Mouse (Mus musculus) hindbrain, embryonic 11.5 days (tissue): ENCODE measurements around the gene Zfpl1. TPM values are rescaled to one million over a fixed set of nuclear protein-coding genes. Genes with fewer than 3 reads are reported as not detected.
A peak's percentile ranks its signal among the peaks of the same experiment; 100 is the strongest.

ENCODE experiments used
- ATAC-seq: fragments of 200-750 bp; cut with Nextera tagmentation; 2 replicates; pipeline ENCODE4 v1.8.0; 2017; ENCODE audit warnings: mild to moderate bottlenecking, moderate TSS enrichment, moderate library complexity; ENCODE audit not compliant: low FRiP score
- DNase-seq: peaks from one replicate; pipeline ENCODE4 v3.0.0-alpha.2; 2015; ENCODE audit warnings: low spot score
- H3K27ac ChIP-seq: fragments of 300-500 bp; sonication (generic); 2 replicates; pipeline ENCODE4 v1.5.1; 2014; ENCODE audit warnings: mild to moderate bottlenecking, low read depth, low read length
- H3K27me3 ChIP-seq: fragments of 300-500 bp; sonication (generic); 2 replicates; pipeline ENCODE4 v1.6.1; 2014; ENCODE audit warnings: mild to moderate bottlenecking, low read length, moderate library complexity, mixed read lengths; ENCODE audit not compliant: control insufficient read depth, insufficient read depth
- H3K36me3 ChIP-seq: fragments of 300-500 bp; sonication (generic); 2 replicates; pipeline ENCODE4 v1.6.1; 2014; ENCODE audit warnings: mild to moderate bottlenecking, low read length, moderate library complexity, mixed read lengths; ENCODE audit not compliant: control insufficient read depth, insufficient read depth
- H3K4me1 ChIP-seq: fragments of 300-500 bp; sonication (generic); replicated peaks from 2 replicates; pipeline ENCODE4 v1.6.1; 2014; ENCODE audit warnings: low read length, mixed read lengths; ENCODE audit not compliant: control insufficient read depth, insufficient read depth
- H3K4me2 ChIP-seq: fragments of 300-500 bp; sonication (generic); replicated peaks from 2 replicates; pipeline ENCODE4 v1.6.1; 2014; ENCODE audit warnings: mild to moderate bottlenecking, low read depth, low read length
- H3K4me3 ChIP-seq: fragments of 300-500 bp; sonication (generic); 2 replicates; pipeline ENCODE4 v1.5.1; 2014; ENCODE audit warnings: low read depth, low read length
- H3K9ac ChIP-seq: fragments of 300-500 bp; sonication (generic); 2 replicates; pipeline ENCODE4 v1.6.1; 2014; ENCODE audit warnings: low read depth, low read length
- H3K9me3 ChIP-seq: fragments of 300-500 bp; sonication (generic); 2 replicates; pipeline ENCODE4 v1.6.1; 2016; ENCODE audit warnings: low read length; ENCODE audit not compliant: control insufficient read depth
- WGBS: fragments of 180-500 bp; shearing (Covaris S2); extraction: QIAGEN DNeasy Blood & Tissue Kit; methylation state at CpG from one replicate; pipeline ENCODE4 v1.1.7; 2014; 5-methylcytosine and 5-hydroxymethylcytosine counted together
- polyA plus RNA-seq: library from polyadenylated mRNA; unstranded; fragments of >200 nt; fragmentation: Nextera tagmentation; extraction: Ambion mirVana; gene quantifications from 2 replicates; pipeline ENCODE4 v1.2.1, GENCODE M21; 2014

The Zfpl1 gene
- polyA plus RNA-seq, 1 experiment from 2014 or later: 77.8 TPM

DNA sequence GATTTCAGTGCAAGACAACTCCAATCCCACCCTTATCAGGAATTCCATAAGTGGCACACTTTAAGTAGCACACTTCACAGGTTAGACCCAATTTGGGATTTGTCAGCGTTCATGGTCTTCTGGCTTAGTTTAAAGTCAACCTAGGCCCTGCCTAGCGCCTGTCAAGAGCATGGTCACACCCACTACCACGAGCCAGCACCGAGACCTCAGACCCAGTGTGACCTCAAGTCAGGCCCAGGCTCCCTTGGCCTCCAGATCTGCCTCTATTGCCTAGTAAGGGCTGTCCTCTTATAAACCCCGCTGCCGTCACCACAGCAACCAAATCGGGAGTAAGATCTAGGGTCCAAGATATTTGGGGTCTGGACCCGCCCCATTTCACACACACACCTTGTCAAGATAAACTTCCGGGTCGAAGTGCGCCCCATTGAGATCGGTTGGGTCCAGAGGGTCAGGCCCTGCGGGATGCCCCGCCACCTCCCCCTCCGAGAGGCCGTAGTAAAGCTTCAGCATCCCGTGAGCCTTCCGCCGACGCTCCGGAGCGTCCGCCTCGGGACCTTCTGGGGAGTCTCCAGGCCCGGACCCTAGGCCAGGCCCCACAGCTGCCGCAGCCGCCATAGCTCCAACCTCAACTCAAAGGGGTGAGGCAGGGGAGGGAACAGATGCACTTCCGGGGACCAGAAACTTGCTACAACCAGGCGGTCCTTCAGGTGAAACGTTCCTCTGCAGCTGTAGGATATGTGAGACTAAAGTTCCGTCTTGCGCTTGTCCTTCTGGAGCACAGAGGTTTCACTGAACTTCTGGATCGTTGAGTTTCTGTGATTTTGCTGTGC is 8.0 kb downstream of the Zfpl1 start, which contains the start of gene Vps51:
Vps51 (minus strand) TSS at position 668 of the 830 bp plus-strand sequence.
- H3K4me3 ChIP-seq: peak within 1 kb of the TSS; percentile 48
- ATAC-seq (peak; percentile 80), DNase-seq (peak; percentile 88)
- H3K9ac ChIP-seq: peak within 1 kb of the TSS; percentile 60
- H3K27me3 ChIP-seq: no peaks in the 10 kb centered on the region
- H3K9me3 ChIP-seq: no peaks in the 10 kb centered on the region
- H3K36me3 ChIP-seq: no peaks in the 10 kb centered on the region
- peaks cover 5% of the 10 kb centered on the region; the same call in 1 of the 2 replicates for H3K4me1 ChIP-seq
- H3K27ac ChIP-seq: peak within 1 kb of the TSS; percentile 60; the same call in 1 of the 2 replicates
- peak within 1 kb of the TSS; percentile 83 for H3K4me2 ChIP-seq
- WGBS: 1% methylated on average over 33 of the region's 33 CpGs

DNA sequence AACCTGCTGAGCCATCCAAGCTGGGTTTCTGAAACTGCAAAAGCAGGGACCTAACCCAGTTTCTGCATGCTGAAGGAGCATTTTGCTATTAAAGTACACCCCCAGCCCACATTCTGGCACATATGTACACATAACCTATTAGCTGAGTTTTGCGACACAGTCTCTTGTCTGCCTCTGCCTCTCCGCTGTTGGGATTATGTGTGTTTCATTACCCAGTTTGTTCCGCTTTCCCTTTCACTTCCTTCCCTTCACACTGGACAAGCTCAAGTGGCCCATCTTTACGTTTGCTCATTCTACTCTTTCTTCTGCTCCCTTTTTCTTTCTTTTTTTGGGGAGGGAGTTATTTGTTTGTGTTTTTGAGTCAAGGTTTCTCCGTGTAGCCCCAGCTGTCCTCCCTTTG is 10.9 kb downstream of the Zfpl1 start:
- Histone ChIP-seq H3K27ac (no peak overlapping the region), H3K36me3 (0 out of 2 replicates have a peak, but pooled peaks cover 5% of the 10 kb centered on the region), H3K4me1 (peaks cover 5% of the 10 kb centered on the region; the same call in 1 of the 2 replicates), H3K9ac (no peak overlapping the region), H3K27me3 (no peaks in the 10 kb centered on the region), H3K4me3 (no peak overlapping the region), H3K4me2 (no peak overlapping the region), H3K9me3 (no peaks in the 10 kb centered on the region)
- WGBS: 97% methylated on average over 5 of the region's 5 CpGs
- ATAC-seq (no peak), DNase-seq (no peak)

GRCm38 (mm10) chr19:6071261-6071660 is 13.5 kb downstream of the Zfpl1 start:
- DNase-seq (no peak), ATAC-seq (no peak)
- Histone ChIP-seq H3K4me1 (peaks cover 10% of the 10 kb centered on the region), H3K9me3 (no peaks in the 10 kb centered on the region), H3K27ac (no peak overlapping the region), H3K9ac (no peak overlapping the region), H3K4me2 (no peak overlapping the region), H3K27me3 (no peaks in the 10 kb centered on the region), H3K36me3 (0 out of 2 replicates have a peak, but pooled peaks cover 5% of the 10 kb centered on the region), H3K4me3 (no peak overlapping the region)
- WGBS: 94% methylated on average over 19 of the region's 19 CpGs

GRCm38 (mm10) chr19:6070571-6071250 is 14.0 kb downstream of the Zfpl1 start:
- 0 out of 2 replicates have a peak, but pooled peaks cover 5% of the 10 kb centered on the region for H3K36me3 ChIP-seq
- DNase-seq (no peak), ATAC-seq (no peak)
- no peak overlapping the region for H3K4me2 ChIP-seq
- no peak overlapping the region for H3K27ac ChIP-seq
- H3K4me3 ChIP-seq: no peak overlapping the region
- WGBS: 94% methylated on average over 31 of the region's 31 CpGs
- peaks cover 7% of the 10 kb centered on the region for H3K4me1 ChIP-seq
- no peak overlapping the region for H3K9ac ChIP-seq
- no peaks in the 10 kb centered on the region for H3K27me3 ChIP-seq
- H3K9me3 ChIP-seq: no peaks in the 10 kb centered on the region

DNA sequence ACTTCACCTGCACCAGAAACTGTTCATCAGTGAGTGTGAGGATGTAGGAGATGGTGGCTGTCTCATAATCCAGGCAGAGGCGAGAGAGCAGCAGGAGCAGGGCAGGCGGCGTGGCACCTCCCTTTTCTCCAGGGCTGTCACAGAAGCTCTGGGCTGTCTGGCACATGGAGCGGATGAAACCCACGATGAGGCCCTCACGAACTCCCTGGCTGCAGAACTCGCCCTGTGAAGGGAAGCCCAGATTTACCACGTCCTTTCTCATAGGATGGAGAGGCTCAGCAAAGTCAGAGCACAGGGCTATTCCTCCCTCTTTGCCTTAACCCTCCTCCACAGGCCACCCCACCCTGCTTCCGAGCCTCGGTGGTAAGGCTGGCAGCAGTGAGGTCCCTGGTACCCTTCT is 14.9 kb downstream of the Zfpl1 start:
- H3K9me3 ChIP-seq: no peaks in the 10 kb centered on the region
- DNase-seq (no peak), ATAC-seq (no peak)
- H3K27ac ChIP-seq: no peak overlapping the region
- WGBS: 97% methylated on average over 10 of the region's 10 CpGs
- 0 out of 2 replicates have a peak, but pooled peaks cover 5% of the 10 kb centered on the region for H3K36me3 ChIP-seq
- H3K4me1 ChIP-seq: peaks cover 7% of the 10 kb centered on the region
- H3K27me3 ChIP-seq: no peaks in the 10 kb centered on the region
- no peak overlapping the region for H3K4me3 ChIP-seq
- H3K4me2 ChIP-seq: no peak overlapping the region
- H3K9ac ChIP-seq: no peak overlapping the region

DNA sequence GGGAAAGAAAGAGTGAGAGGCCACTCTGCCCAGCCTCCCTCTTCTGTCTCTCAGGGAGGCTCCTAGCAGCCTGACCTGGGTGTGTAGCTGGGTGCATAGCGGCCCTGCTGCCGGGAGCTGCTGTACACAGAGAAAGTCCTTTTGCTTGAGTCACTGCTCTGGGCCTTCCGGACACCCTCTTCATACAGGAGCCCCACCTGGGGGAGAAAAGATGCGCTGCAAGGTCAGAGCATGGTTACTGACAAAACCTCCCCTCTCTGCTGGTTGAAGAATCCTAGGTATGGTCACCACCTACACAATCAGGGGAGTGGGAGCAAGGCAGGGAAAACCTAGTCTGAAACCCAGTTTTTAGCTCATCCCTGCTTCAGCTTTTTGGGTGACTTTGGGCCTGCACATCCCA is 15.8 kb downstream of the Zfpl1 start:
- ATAC-seq (no peak), DNase-seq (no peak)
- WGBS: 78% methylated on average over 4 of the region's 4 CpGs

GRCm38 (mm10) chr19:6067724-6068415 is 16.9 kb downstream of the Zfpl1 start, which contains the start of gene Tm7sf2:
Gene Tm7sf2, minus strand, starts transcription at chr19:6068373.
- Histone ChIP-seq H3K9me3 (no peaks in the 10 kb centered on the region), H3K9ac (peak within 1 kb of the TSS; percentile 76), H3K27me3 (no peaks in the 10 kb centered on the region), H3K36me3 (0 out of 2 replicates have a peak, but pooled peaks cover 5% of the 10 kb centered on the region), H3K27ac (peak within 1 kb of the TSS; percentile 82), H3K4me1 (peaks cover 7% of the 10 kb centered on the region), H3K4me3 (peak within 1 kb of the TSS; percentile 56), H3K4me2 (peak within 1 kb of the TSS; percentile 94)
- DNase-seq (peak; percentile 89), ATAC-seq (peak; percentile 90)
- WGBS: 10% methylated on average over 33 of the region's 33 CpGs

More for the DNA sequence above, 15.8 kb downstream of the Zfpl1 start:
- H3K27ac ChIP-seq: no peak overlapping the region
- no peaks in the 10 kb centered on the region for H3K27me3 ChIP-seq
- H3K9me3 ChIP-seq: no peaks in the 10 kb centered on the region
- H3K4me1 ChIP-seq: peaks cover 7% of the 10 kb centered on the region
- no peak overlapping the region for H3K4me2 ChIP-seq
- H3K4me3 ChIP-seq: no peak overlapping the region
- H3K36me3 ChIP-seq: 0 out of 2 replicates have a peak, but pooled peaks cover 5% of the 10 kb centered on the region
- H3K9ac ChIP-seq: no peak overlapping the region

- WGBS: 1% methylated on average over 30 of the region's 30 CpGs
- no peaks in the 10 kb centered on the region for H3K9me3 ChIP-seq
Measured at GRCm38 (mm10) chr19:6067011-6067723, 17.6 kb downstream of the Zfpl1 start.

More at GRCm38 (mm10) chr19:6067011-6067723, 17.6 kb downstream of the Zfpl1 start:
- H3K27me3 ChIP-seq: no peaks in the 10 kb centered on the region
- ATAC-seq (peak; percentile 77), DNase-seq (peak; percentile 91)
- peak overlapping the region; percentile 56 for H3K4me3 ChIP-seq
- H3K27ac ChIP-seq: peak overlapping the region; percentile 82
- H3K9ac ChIP-seq: peak overlapping the region; percentile 76
- H3K36me3 ChIP-seq: 0 out of 2 replicates have a peak, but pooled peaks cover 5% of the 10 kb centered on the region
- peak overlapping the region; percentile 94 for H3K4me2 ChIP-seq
- H3K4me1 ChIP-seq: peaks cover 9% of the 10 kb centered on the region
